Mouse (Mus musculus): Measurements from ENCODE around the gene Mkrn3. TPM values are rescaled to one million over a fixed set of nuclear protein-coding genes. Genes with fewer than 3 reads are reported as not detected.
A peak's percentile ranks its signal among the peaks of the same experiment; 100 is the strongest.

Gene Mkrn3
- total RNA-seq (2021): 1 to 10 TPM; 1.2 to 1.6 TPM

DNA sequence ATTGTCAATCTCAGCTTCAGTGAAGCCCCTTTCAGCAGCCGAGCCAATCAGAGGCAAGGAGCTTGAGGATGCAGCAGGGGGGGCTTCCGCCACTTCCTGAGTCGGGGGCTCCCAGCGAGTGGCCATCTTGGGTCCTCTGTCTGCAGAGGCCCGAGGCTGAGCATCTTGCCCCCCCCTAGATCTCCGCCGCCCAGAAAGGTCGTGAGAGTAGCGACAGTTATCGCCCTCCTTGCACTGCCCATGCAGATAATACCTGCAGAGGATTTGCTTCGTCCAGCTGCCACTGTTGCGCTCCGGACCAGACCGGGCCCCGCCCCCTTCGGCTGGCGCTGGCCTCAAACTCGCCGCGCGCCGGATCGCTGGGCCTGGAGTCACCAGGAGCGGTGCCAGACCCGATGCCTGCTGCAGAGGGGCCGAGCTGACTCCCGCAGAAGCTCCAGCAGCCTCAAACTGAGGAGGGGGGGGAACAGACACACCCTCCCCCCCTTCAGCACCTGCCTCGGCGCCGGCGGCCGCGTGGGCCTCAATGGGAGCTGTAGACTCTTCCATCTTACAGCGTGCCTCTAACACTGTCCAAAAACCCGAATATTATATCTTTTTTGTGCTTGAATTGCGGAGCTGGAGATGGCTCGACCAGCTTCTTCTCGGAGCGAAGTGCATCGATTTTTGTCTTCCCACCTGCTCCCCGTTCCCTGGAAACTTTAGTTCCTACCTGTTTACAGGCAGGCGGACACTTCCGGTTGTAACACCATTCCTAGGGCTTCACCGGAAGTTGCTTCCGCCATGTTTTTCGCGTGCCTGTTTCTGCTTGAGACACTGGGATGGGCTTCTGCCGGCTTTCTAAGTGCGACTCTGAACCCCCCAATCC is at the start of gene Mkrn3:
Gene Mkrn3, minus strand, starts transcription at position 647 of the 868 bp plus-strand sequence.
- DNase-seq: peak; percentile 87

DNA sequence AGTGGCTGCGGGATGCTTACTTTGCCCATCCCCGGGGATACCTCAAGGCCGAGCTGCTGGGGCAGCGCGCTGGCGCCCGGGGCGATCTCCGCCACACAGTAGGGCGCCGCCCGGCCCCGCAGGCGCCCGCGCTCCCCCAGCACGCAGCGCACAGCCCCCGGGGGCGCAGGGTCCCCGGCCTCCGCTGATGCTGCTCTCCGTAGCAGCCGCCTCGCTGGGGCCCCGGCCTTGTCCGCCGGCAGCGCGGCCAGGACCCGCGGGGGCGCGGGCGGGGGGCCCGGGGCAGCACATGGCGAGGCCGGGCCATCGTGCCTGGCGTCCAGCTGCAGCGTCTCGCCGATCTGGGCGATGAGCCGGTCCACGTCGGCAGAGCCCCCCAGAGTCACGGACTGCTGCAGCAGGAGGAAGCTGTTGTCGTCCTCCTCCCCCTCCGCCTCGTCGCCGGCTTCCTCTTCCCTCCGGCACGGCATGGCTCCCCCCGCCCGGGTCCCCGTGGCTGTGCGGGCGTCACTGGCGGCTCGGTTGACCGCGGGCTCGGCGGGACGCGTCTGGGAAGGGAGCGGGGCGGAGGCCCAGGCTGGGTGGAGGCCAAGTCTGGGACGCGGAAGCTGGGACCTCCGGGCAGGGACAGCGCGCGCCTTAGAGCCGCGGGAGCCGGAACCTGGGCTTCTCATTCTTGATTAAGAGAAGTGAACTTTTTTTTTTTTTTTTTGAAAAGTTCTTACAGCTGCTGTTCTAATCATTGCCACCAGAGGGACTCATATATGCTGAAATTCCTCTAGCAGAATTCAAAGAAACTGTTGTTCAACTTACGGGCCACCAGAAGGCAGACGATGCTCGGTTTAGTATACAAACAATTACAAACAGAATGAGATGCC is 44.2 kb upstream of the Mkrn3 start, which contains the start of gene Peg12:
Gene Peg12, minus strand, starts transcription at position 633 of the 878 bp plus-strand sequence.
- peak; percentile 72 for DNase-seq

DNA sequence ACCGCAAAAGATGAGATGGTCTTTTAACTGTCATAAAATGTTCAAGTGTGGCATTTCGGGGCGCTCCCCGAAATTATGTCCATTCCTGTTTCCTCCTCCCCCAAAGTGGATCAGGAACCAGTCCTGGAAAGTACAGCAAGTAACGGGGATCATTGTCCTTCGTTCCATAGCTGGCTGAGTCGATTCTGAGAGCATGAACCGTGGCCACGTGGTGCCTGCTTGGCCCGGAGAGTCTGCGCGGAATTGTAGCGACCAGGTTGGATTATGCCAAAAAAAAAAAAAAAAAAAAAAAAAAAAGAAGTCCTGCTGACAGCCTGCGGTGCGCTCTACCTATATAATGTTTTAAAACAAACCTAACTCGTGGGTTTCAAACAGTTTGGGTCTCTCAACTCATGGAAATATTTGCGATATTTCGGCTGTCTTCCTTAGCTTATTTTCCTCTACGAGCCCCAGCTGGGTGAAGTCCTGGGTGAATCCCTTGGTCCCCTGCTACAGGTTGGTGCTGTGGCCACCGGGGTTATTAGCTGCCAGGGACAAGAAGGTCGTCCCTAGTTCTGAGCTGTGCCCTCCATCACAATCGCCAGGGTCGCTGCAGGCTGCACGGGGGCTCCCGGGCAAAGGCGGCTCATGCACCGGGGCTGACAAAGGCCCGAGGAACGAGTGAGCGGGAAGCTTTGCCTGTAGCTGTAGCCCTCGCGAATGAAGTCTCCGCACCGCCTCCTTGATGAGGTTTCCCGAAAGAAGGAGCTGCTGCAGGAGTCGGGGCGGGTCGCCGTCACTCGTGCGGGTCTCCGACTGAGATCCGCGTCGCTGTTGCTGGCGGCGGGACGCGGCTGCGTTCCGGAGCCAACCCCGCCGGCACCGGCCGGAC is 43.3 kb upstream of the Mkrn3 start:
- peak; percentile 28 for DNase-seq

DNA sequence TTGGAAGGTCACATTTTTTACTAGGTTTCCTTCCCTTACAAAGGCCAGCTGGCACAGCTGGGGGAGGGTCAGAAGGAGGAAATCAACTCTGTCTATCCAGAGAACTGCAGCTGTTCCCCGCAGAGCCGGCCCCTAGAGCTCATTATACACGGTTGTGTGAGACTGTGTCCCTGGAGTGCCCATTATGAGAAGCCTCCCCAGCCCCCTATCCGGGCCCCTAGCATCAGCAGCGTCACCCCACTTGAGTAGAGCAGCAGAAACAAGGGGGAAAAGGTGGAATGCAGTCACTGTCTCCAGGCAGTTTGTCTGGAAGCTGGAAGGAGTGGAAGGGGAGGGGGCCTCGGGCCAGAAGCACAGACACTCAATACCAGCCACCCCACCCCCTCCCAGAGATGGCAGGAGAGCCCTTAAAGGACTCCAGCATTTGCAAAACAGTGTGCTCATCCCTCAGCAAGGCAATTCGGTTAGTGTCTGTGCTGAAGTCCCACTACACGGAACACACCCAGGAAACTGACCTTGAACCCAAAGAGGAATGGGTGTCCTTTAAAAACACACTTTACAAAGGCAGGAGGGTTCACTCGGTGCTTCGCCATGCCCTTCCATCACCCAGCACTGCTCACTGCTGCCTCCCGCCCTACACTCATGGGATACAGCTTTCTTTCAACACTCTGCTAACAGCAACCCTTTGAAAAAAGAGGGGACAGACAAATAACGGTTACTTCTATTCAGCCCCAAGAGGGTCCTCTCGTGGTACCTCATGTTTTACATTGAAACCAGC is 42.5 kb upstream of the Mkrn3 start:
- peak; percentile 13 for DNase-seq

DNA sequence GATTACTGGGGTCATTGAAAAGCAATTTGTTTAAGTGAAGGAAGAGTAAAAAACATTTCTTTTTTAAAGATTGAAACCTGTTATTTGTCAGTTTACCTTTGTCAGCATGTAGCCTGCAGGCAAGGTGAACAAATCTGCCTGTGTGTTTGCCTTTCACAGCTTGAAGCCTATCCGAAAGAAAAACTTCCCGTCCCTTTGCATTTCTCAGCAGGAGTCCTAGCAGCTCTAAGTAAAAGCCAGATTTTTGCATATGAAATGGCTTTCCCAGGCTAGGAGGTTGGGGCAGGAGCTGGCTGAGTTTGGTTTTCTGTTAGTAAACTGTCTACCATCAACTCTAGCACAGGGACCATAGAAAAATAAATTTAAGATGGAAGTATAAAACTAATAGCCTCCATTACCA is 32.4 kb upstream of the Mkrn3 start:
- no peak for DNase-seq

DNA sequence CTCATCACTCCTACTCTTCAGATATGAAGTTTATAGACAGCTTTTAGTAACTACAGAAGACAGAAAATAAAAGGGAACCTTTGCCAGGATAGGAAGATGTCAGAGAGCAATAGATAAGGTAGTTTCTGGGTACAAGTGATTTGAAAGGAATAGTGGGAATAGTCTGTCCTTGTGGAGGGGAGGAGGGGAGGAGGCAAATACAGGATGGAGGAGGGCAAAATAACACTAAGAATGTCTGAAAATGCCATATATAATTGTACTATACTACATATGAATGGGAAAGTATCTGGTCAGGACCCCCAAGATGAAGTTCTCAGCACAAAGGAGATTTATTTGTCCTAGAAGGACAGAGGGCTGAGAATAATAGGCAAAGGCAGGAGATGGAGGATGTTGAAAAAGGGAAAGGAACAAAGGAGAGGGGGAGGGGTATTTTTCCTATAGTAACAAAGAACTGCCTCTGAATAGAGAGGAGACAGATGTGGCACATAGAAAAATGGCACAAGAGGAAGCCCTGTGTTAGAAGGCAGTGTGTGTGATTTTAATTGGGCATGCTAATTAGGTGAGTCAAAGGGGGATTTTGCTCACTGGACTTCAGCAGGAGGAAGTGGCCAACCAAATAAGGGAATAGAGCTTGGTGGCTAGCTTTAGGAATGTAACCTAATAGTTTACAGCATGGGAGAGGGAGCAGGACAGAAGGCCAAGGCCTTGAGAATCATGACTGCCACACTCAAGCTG is 25.7 kb upstream of the Mkrn3 start:
- DNase-seq: no peak

DNA sequence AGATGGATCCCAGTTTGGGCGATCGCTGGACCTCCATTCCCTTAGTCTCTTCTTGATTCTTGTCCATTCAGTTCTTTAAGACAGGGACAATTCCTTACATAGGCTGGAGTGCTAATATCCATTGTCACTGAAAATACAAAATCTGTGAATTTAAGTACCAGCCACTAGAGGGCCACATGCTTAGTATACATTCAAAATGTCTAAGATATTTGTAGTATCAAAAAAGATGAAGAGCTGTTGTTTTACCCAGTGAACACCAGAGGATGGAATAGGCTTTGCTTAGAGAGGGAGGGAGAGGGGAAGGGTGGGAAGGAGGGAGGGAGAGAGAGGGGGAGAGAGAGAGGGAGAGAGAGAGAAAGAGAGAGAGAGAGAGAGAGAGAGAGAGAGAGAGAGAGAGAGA is 16.5 kb upstream of the Mkrn3 start:
- DNase-seq: no peak

DNA sequence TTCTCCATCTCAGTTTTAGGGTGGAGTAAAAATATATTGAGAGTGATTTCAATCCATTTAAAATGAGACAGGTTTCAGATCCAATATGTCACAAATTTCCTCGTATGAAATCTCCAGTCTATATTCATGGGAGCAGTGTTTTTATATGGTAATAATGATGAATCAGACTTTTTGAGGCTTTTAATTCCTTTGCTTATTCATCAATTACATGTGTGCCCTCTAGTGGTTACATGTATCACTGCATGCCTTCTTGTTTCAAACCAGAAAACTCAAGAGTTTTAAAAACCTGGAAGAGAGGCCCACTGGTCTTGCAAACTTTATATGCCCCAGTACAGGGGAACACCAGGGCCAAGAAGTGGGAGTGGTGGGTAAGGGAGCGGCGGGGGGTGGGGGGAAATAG is 13.3 kb upstream of the Mkrn3 start:
- no peak for DNase-seq

DNA sequence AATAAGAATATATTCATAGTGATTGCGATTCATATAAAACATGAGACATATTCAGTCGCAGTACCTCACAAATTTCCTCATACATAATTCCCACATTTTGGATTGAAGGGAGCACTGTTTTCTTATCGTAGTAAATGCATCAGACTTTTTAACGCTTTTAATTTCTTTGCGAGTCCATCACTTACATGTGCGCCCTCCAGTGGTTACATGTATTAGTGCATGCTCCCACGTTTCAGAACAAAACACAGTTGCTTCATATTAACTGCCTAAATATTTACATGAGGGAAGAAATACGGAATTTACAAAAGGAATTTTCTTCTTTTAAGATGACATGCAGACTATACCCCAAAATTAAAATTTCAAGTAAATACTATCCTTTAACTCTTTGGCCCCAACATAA is 8.4 kb upstream of the Mkrn3 start:
- peak; percentile 23 for DNase-seq

DNA sequence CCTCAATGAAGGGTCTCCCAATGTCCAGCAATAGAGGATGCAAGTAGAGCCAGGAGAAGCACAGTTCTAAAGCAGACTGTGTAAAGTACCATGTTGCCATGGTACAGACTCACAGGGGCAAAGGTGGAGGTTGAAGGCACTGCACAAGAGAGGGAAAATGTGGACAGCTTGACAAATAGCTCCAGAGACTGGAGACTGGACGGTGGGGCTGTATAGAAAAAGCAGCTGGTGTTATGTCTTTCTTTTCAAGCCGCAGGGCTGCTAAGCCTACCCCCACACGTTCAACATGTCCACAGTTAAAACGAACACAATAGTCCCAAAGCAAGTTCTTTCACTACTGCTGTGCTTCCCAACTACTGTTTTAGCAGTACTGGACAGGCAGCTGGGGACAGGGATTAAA is 3.3 kb upstream of the Mkrn3 start:
- no peak for DNase-seq

DNA sequence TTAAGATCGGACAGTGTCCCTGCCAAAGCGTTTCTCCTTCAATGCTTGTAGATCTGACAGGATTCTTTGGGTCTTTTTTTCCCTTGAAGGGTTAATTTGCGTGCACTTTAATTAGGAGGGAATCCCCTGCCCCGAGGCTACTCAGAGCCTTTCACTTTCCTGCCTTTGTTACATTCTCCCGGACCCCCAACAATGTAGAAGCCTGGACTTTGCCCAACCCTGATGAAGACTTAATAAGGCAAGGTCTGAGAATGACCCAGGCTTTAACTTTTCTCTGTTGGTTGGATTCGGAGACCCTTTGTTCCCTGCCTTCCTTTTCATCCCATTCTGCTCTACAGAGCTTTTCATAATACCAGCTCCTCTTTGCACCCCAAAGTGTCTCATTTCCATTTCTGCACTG is 627 bp upstream of the Mkrn3 start:
- DNase-seq: no peak

DNA sequence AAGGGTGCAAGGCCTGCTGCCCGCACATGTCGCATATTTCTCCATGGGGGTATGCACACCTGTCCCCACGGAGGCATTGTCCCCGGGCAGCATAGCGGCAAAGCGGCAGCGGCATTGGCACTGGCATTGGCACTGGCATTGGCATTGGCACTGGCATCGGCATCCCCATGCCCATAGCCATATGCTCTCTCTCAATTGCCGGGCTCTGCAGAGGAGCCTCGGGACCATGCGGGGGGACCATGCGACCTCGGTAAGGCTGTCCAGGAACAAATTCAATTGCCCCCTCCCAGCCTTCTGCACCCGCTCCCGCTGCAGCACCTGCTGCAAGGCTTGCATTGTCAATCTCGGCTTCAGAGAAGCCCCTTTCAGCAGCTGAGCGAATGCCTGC is 840 bp downstream of the Mkrn3 start:
- DNase-seq: no peak

DNA sequence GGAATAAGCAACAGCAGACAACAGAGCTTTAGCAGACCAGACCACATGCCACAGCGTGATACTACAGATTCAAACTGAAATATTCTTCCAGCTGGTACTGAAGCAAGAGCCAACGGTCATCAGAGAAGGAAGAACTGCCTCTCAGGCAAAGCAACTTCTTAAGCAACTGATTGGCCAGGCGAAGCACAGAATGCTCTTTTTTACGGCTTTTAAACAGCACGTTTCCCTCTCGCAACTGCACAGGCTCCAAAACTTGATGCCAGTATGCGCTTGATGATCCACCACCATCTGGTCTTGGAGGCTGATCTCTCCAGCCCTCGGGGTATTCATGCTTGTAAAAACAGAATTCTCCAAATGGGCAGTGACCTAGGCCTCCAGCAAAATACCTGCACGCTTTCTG is 1.6 kb downstream of the Mkrn3 start:
- no peak for DNase-seq

DNA sequence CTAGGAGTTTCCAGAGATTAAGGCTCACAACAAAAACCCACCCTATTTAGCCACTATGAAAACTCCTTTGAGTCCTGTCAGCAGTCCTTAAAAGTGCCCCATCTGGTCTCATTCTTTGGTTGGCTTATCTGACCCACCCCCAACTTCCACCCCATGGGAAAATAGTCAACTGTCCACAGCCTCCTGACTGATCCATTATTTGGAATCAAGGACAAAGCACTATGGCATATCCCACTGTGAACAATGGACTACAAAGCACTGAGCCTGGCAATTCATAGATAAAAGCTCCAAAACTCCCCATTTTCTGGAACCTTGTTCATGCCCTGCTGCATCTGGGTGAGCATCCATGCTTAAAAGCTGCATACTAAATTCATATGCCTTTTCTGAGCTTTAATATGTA is 3.8 kb downstream of the Mkrn3 start:
- no peak for DNase-seq

DNA sequence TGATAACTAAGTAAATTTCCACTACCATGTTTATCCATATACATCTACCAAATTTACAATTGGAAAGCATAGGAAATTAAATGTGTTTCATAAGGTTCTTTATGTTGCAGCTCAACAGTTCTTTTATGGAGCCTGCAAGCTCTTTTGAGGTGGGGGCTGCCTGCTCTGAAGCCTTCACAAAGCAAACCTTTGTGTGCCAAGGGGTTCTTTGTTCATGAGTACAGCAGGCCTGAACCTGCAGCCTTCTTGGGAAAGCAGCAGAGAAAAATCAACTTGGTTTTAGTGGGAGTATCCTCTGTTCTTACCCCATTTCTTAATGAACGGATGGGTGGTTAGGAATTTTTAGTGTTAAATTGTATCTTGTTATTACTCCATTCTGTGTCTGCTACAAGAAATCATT is 4.7 kb downstream of the Mkrn3 start:
- DNase-seq: no peak

DNA sequence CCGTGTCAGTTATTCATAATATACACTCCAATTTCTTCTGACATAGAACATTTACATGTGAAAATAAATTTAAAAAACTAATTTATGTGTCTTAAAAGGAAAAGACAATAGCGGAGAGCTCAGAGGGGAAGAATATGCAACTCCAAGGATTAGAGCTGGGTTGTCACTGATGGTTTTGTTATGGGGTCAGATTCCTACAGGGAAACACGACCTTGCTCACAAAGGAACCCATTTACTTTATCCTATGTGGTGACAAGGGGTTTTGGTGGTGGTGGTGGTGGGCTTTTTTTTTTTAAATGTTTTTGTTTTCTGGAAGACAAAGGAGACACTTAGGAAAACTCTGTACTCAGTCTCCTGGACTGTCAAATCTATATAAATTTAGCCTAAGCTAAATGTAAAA is 12.1 kb downstream of the Mkrn3 start:
- DNase-seq: no peak

DNA sequence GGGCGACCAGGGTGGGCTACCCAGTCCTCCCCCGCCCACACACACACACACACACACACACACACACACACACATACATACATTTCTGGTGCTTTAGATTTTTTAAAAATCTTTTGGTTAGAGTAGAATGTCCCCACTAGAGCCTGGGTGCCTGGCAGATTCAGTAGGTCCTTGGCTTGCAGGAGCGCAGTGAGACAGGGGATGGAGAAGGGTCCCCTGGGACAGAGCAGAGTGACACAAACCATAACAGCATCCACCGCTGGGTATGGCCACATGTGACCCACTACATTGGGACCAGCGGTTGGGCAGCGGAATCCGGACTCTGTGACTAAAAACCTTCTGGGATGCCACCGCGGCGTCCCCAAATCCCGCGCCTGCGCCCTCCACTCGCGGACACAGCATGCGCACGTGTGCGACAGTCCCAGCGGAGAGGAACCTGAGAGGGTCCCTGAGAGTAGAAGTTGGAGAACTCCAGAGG is 13.3 kb downstream of the Mkrn3 start:
- DNase-seq: no peak

DNA sequence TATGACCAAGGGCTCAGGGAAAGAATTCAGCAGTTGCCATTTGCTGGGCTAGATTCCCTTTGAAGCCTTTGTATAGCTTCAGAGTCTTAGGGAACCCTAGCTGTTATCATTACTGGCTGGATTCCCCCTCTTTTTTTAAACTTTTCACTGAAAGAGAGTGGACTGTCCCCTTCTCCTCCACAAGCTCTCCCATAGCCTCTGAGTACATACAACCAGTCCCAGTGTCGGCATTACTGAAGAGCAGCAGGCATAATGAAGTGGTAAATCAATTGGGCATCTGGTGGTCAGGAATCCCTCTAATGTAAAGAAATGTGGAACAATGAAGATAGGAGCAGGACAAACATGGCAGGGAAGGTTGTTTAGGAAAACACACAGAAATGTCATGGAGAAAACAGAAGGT is 27.7 kb downstream of the Mkrn3 start:
- DNase-seq: no peak

DNA sequence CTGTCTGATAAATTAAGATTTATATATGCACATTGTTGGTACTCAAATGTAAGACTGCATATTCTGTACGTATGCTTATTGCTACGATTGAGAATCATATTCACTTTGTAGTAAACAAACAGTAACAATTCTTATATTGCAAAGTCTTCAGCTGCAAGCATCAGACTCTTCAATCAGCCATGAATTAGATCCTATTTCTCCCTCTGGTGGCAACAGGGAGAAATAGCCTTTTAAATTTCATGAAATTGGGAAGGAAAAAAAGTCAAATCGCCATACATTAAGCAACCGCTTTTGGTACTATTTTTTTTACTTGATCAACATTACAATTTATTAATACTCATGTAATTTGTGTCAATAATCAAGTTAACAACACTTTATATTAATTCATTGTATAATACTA is 31.6 kb downstream of the Mkrn3 start:
- DNase-seq: no peak

DNA sequence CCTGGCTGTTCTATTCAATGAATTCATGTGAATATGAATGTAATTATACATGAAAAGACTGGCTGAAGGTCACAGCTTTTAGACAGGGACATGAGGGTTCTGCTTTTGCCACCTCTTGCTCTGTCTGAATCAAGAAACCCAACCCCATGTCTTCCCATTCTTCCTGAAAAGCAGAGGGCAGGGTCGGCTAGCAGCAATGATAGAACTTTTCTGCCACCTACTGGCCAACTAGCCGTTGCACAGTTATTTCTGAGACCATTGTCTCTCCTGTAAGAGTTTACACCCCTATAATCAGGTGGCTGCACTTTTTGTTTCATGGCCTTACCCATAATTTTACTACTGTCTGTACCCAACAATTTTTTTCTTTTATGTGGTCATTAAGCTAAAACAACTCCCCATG is 37.5 kb downstream of the Mkrn3 start:
- peak; percentile 44 for DNase-seq

DNA sequence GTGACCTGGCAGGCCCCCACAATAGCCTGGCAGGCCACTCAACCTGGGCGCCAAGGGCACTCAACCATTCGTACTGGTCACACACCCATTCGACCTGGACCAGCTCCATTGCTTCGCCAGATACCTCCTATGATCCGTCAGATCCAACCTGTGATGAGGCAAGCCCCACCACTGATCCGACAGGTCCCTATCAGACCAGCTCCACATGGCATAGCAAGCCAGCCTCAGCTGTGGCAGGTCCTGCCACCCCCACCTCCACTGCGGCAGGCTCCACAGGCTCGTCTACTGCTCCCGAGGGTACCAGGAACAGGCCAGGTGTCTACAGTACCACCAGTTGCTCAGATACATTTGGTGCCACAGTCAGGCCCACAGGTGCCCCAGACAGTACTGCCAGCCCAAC is 41.4 kb downstream of the Mkrn3 start:
- no peak for DNase-seq
